In the genomic region with DNA sequence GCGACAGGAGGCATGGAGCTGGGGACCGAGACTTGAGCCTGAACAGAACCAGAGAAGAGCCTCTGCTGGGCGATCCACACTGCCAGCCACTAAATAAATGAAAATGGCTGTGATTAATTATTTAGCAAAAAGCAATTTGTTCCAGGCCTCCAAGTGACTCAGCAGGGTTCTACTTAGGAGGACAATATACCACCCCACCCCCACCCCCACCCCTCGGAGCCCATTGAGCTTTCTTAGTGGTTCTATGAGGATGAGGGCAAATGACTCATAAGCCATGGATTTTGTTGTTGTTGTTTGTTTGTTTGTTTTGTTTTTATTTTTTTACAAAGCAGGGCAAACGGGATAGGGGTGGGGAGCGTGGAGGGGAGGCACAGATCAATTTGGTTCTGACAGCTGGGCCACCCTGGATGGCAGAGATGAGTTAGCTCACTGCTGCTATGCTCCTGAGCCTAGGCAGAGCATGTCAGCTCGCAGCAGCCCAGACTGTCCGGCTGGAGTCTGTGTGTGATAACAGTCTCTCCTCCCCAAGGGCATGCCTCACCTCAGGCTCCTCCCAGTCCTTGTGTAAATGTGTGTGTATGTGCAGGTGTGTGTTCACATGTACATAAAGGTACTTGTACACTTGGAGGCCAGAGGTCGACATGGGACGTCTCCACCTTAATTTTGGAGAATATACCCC, we compare ENCODE assay signal across 16 mouse cellular contexts. TPM values are rescaled to one million over a fixed set of nuclear protein-coding genes. Genes with fewer than 3 reads are reported as not detected.
DNase-seq lines count a peak whose midpoint lies in the region; ATAC-seq lines count a peak whose summit lies in the region.
"Had no signal": no experiment of that assay in that cellular context is flagged by ENCODE, and none has a peak within 500 bp of the region (broad histone marks: within the 10 kb centered on the region; RNA-seq: fewer than 3 reads in every experiment).

No protein-coding gene starts in this region.

- no peaks in the 10 kb centered on the region for H3K9me3 ChIP-seq in heart, embryonic 13.5 days
- no peaks in the 10 kb centered on the region for H3K9me3 ChIP-seq in midbrain, embryonic 16.5 days (replicated peaks; ENCODE audit: control insufficient read depth, low read length, poor library complexity, severe bottlenecking)
- no peaks in the 10 kb centered on the region for H3K9me3 ChIP-seq in midbrain, embryonic 10.5 days (replicated peaks)
- H3K9me3 ChIP-seq in liver, embryonic 13.5 days (replicated peaks): no peaks in the 10 kb centered on the region
- H3K9me3 ChIP-seq in stomach, embryonic 16.5 days (replicated peaks; ENCODE audit: control insufficient read depth, low read length): no peaks in the 10 kb centered on the region
- H3K9me3 ChIP-seq in forebrain, embryonic 15.5 days: no peaks in the 10 kb centered on the region
- H3K9me3 ChIP-seq: midbrain, embryonic 12.5 days had no signal

- no peak for ATAC-seq in heart, embryonic 13.5 days (ENCODE audit: extremely low read depth, insufficient number of reproducible peaks, low FRiP score, low TSS enrichment)
- ATAC-seq in midbrain, embryonic 16.5 days: peak; percentile 28; the same call in 1 of the 2 replicates
- peak; percentile 81 for ATAC-seq in liver, embryonic 13.5 days (ENCODE audit: low read depth)
- peak; percentile 10; the same call in 1 of the 2 replicates for ATAC-seq in stomach, embryonic 16.5 days (ENCODE audit: insufficient read depth, low FRiP score)
- ATAC-seq in cerebellum, adult (ENCODE audit: insufficient number of reproducible peaks, low FRiP score, low TSS enrichment): no peak
- ATAC-seq in forebrain, embryonic 15.5 days (replicated peaks): no peak

- no peak overlapping the region for H3K27ac ChIP-seq in heart, embryonic 13.5 days (replicated peaks)
- no peak overlapping the region for H3K27ac ChIP-seq in midbrain, embryonic 16.5 days (ENCODE audit: low read length)
- H3K27ac ChIP-seq in midbrain, embryonic 10.5 days (replicated peaks): no peak overlapping the region
- no peak overlapping the region for H3K27ac ChIP-seq in liver, embryonic 13.5 days
- no peak overlapping the region for H3K27ac ChIP-seq in stomach, embryonic 16.5 days (ENCODE audit: low read length)
- no peak overlapping the region for H3K27ac ChIP-seq in forebrain, embryonic 15.5 days (replicated peaks)
- H3K27ac ChIP-seq: midbrain, embryonic 12.5 days had no signal

- WGBS in heart, embryonic 13.5 days: 61% methylated on average over 10 of the region's 10 CpGs
- WGBS in midbrain, embryonic 16.5 days: 63% methylated on average over 10 of the region's 10 CpGs
- WGBS in midbrain, embryonic 10.5 days: 81% methylated on average over 10 of the region's 10 CpGs
- 41% methylated on average over 10 of the region's 10 CpGs for WGBS in liver, embryonic 13.5 days (ENCODE audit: insufficient replicate concordance)
- 70% methylated on average over 10 of the region's 10 CpGs for WGBS in stomach, embryonic 16.5 days
- 54% methylated on average over 10 of the region's 10 CpGs for WGBS in forebrain, embryonic 15.5 days

- no peak overlapping the region for H3K4me3 ChIP-seq in heart, embryonic 13.5 days
- no peak overlapping the region for H3K4me3 ChIP-seq in midbrain, embryonic 16.5 days (ENCODE audit: low read depth, low read length)
- H3K4me3 ChIP-seq in midbrain, embryonic 10.5 days: no peak overlapping the region
- H3K4me3 ChIP-seq in liver, embryonic 13.5 days (replicated peaks): no peak overlapping the region
- no peak overlapping the region for H3K4me3 ChIP-seq in stomach, embryonic 16.5 days (replicated peaks; ENCODE audit: low read length)
- H3K4me3 ChIP-seq in forebrain, embryonic 15.5 days: no peak overlapping the region
- H3K4me3 ChIP-seq: midbrain, embryonic 12.5 days had no signal

- H3K9ac ChIP-seq in heart, embryonic 13.5 days: 0 out of 2 replicates have a peak overlapping the region, but pooled peaks have one; percentile 9
- H3K9ac ChIP-seq in midbrain, embryonic 16.5 days (ENCODE audit: low read depth, low read length): no peak overlapping the region
- no peak overlapping the region for H3K9ac ChIP-seq in liver, embryonic 13.5 days
- no peak overlapping the region for H3K9ac ChIP-seq in stomach, embryonic 16.5 days (ENCODE audit: low read length)
- H3K9ac ChIP-seq in forebrain, embryonic 15.5 days (replicated peaks): no peak overlapping the region
- H3K9ac ChIP-seq: forebrain, postnatal 0 days; midbrain, embryonic 12.5 days had no signal

- H3K36me3 ChIP-seq in heart, embryonic 13.5 days: peaks cover 4% of the 10 kb centered on the region; the same call in 1 of the 2 replicates
- H3K36me3 ChIP-seq in midbrain, embryonic 16.5 days (ENCODE audit: control insufficient read depth, insufficient read depth, low read length): no peaks in the 10 kb centered on the region
- H3K36me3 ChIP-seq in midbrain, embryonic 10.5 days: no peaks in the 10 kb centered on the region
- no peaks in the 10 kb centered on the region for H3K36me3 ChIP-seq in liver, embryonic 13.5 days
- no peaks in the 10 kb centered on the region for H3K36me3 ChIP-seq in stomach, embryonic 16.5 days (ENCODE audit: control insufficient read depth, insufficient read depth, low read length)
- H3K36me3 ChIP-seq in forebrain, embryonic 15.5 days: no peaks in the 10 kb centered on the region
- H3K36me3 ChIP-seq: midbrain, embryonic 12.5 days had no signal

- DNase-seq in heart, adult 11 months: no peak
- no peak for DNase-seq in midbrain, embryonic 10.5 days (ENCODE audit: low spot score)
- DNase-seq in liver, embryonic 13.5 days: peak; percentile 32
- DNase-seq: cerebellum, adult 11-12 months; forebrain, postnatal 0 days; heart, postnatal 4 days; kidney, adult 11 months; kidney, postnatal 36 days; layer of hippocampus, postnatal 36 days; right cerebral cortex, adult 18-20 months had no signal

- no peak overlapping the region for H3K4me2 ChIP-seq in heart, embryonic 13.5 days
- H3K4me2 ChIP-seq in midbrain, embryonic 16.5 days (ENCODE audit: low read length): no peak overlapping the region
- no peak overlapping the region for H3K4me2 ChIP-seq in liver, embryonic 13.5 days
- H3K4me2 ChIP-seq in stomach, embryonic 16.5 days (ENCODE audit: low read depth, low read length): no peak overlapping the region
- H3K4me2 ChIP-seq in forebrain, embryonic 15.5 days (replicated peaks): no peak overlapping the region
- H3K4me2 ChIP-seq: midbrain, embryonic 12.5 days had no signal

- H3K4me1 ChIP-seq in heart, embryonic 13.5 days: peaks cover 18% of the 10 kb centered on the region
- H3K4me1 ChIP-seq in midbrain, embryonic 16.5 days (ENCODE audit: control insufficient read depth, insufficient read depth, low read length): no peaks in the 10 kb centered on the region
- no peaks in the 10 kb centered on the region for H3K4me1 ChIP-seq in midbrain, embryonic 10.5 days
- H3K4me1 ChIP-seq in liver, embryonic 13.5 days (replicated peaks): peaks cover 21% of the 10 kb centered on the region
- no peaks in the 10 kb centered on the region for H3K4me1 ChIP-seq in stomach, embryonic 16.5 days (ENCODE audit: control insufficient read depth, insufficient read depth, low read length)
- H3K4me1 ChIP-seq in forebrain, embryonic 15.5 days: 0 out of 2 replicates have a peak, but pooled peaks cover 4% of the 10 kb centered on the region

- no peaks in the 10 kb centered on the region for H3K27me3 ChIP-seq in heart, embryonic 13.5 days (replicated peaks)
- no peaks in the 10 kb centered on the region for H3K27me3 ChIP-seq in midbrain, embryonic 16.5 days (ENCODE audit: control insufficient read depth, insufficient read depth, low read depth, low read length)
- H3K27me3 ChIP-seq in midbrain, embryonic 10.5 days (ENCODE audit: low read depth, poor library complexity, severe bottlenecking): no peaks in the 10 kb centered on the region
- no peaks in the 10 kb centered on the region for H3K27me3 ChIP-seq in liver, embryonic 13.5 days
- no peaks in the 10 kb centered on the region for H3K27me3 ChIP-seq in stomach, embryonic 16.5 days (ENCODE audit: control insufficient read depth, insufficient read depth, low read length)
- H3K27me3 ChIP-seq in forebrain, embryonic 15.5 days: no peaks in the 10 kb centered on the region
- H3K27me3 ChIP-seq: midbrain, embryonic 12.5 days had no signal

RNA-seq across cellular contexts. Expression of gene Ubash3b, which starts 31.6 kb away (rescaled TPM):
- 8.5 and 9.3 TPM in 2 replicates for polyA plus RNA-seq in heart, embryonic 13.5 days (2015; fragmentation: Nextera tagmentation; extraction: Ambion mirVana)
- 23.2 and 24.2 TPM in 2 replicates for polyA plus RNA-seq in midbrain, embryonic 16.5 days (2015; fragmentation: Nextera tagmentation; extraction: Ambion mirVana)
- polyA plus RNA-seq in midbrain, embryonic 10.5 days (2016; fragmentation: Nextera tagmentation; extraction: Ambion mirVana): 5.8 and 6.3 TPM in 2 replicates
- polyA plus RNA-seq in liver, embryonic 13.5 days (2015; fragmentation: Nextera tagmentation; extraction: Ambion mirVana): 6.7 and 7.9 TPM in 2 replicates
- polyA plus RNA-seq in stomach, embryonic 16.5 days (2015; fragmentation: Nextera tagmentation; extraction: Ambion mirVana): 2.2 and 3.0 TPM in 2 replicates
- polyA plus RNA-seq in forebrain, embryonic 15.5 days (2015; fragmentation: Nextera tagmentation; extraction: Ambion mirVana): 14.7 and 15.4 TPM in 2 replicates

Comparison
In these comparisons a context has a peak if more than half of its experiments do, and no peak if none do; other contexts are left out.
1. ATAC-seq: peak in midbrain, embryonic 16.5 days (single experiment), liver, embryonic 13.5 days (single experiment) and stomach, embryonic 16.5 days (single experiment); none in heart, embryonic 13.5 days (single experiment), cerebellum, adult (single experiment) and forebrain, embryonic 15.5 days (single experiment).